Mouse (Mus musculus) myocyte (in vitro differentiated cells): ENCODE data around the gene Arl4a.

ENCODE experiments used
- CEBPB ChIP-seq: IDR thresholded peaks from 2 replicates; pipeline ENCODE4 v1.6.1; 2011; ENCODE audit warnings: mild to moderate bottlenecking, moderate library complexity; ENCODE audit not compliant: poor library complexity, insufficient read depth, severe bottlenecking
- E2F4 ChIP-seq: IDR thresholded peaks from one replicate; pipeline ENCODE4 v1.6.1; 2011; ENCODE audit warnings: mild to moderate bottlenecking, control low read depth, moderate library complexity; ENCODE audit not compliant: insufficient read depth
- MAX ChIP-seq: IDR thresholded peaks from one replicate; pipeline ENCODE4 v1.6.1; 2011; ENCODE audit warnings: low read depth, mild to moderate bottlenecking, control low read depth
- MYOD1 ChIP-seq, 3 experiments: IDR thresholded peaks; one replicate each; pipeline ENCODE4 v1.6.1; 2011; ENCODE audit warnings: control low read depth in 2 of 3, low read depth in 2 of 3, mild to moderate bottlenecking in 2 of 3, moderate library complexity in 1 of 3; ENCODE audit not compliant: insufficient read length in 2 of 3, control insufficient read depth in 1 of 3
- MYOG ChIP-seq, 3 experiments: IDR thresholded peaks; one replicate each; pipeline ENCODE4 v1.6.1; 2011; ENCODE audit warnings: control low read depth in 2 of 3, low read depth in 2 of 3, mild to moderate bottlenecking in 2 of 3; ENCODE audit not compliant: insufficient read length in 2 of 3, control insufficient read depth in 1 of 3, insufficient read depth in 1 of 3
- POLR2A ChIP-seq: IDR thresholded peaks from one replicate; pipeline ENCODE4 v1.6.1; 2011; ENCODE audit warnings: low read depth, mild to moderate bottlenecking, control low read depth, moderate library complexity; ENCODE audit not compliant: insufficient read length
- POLR2AphosphoS2 ChIP-seq: IDR thresholded peaks from one replicate; pipeline ENCODE4 v1.6.1; 2011; ENCODE audit warnings: low read depth, control low read depth; ENCODE audit not compliant: insufficient read length
- SRF ChIP-seq: IDR thresholded peaks from one replicate; pipeline ENCODE4 v1.6.1; 2011; ENCODE audit warnings: low read depth; ENCODE audit not compliant: control insufficient read depth, insufficient read length
- TCF12 ChIP-seq: IDR thresholded peaks from one replicate; pipeline ENCODE4 v1.6.1; 2011; ENCODE audit warnings: mild to moderate bottlenecking, control low read depth; ENCODE audit not compliant: poor library complexity, insufficient read depth, severe bottlenecking
- TCF3 ChIP-seq: IDR thresholded peaks from one replicate; pipeline ENCODE4 v1.6.1; 2011; ENCODE audit warnings: low read depth, control low read depth; ENCODE audit not compliant: insufficient read length
- USF1 ChIP-seq: IDR thresholded peaks from one replicate; pipeline ENCODE4 v1.6.1; 2011; ENCODE audit warnings: low read depth, mild to moderate bottlenecking, control low read depth, moderate library complexity

DNA sequence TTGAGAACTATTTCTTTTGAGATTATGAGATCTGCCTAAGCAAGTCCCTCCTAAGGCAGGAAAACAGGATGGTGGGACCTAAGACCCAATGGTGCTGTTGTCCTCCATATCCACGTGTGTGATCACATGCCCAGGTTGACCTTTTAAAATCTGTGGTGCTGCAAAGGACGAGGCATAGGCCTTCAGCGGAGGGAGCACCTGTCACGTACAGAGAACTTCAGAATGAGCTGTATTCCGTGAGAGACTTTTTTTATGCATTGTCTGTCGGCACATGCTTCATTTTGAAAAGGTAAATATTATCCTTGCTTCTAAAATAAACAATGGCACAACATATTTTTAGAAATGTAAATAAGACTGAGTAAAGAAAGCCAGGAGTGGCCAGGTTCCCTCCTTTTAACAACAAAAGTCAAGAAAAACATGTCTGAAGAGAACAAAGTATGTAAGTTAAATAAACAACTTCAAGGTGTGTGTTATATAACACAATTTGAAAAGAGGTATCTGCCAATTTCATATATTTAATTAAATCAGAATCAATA lies 45.0 kb downstream of the Arl4a start:
- no peak for TF ChIP-seq MAX
- TF ChIP-seq SRF = no peak
- no peak for TF ChIP-seq POLR2A
- TF ChIP-seq TCF12 = no peak
- TF ChIP-seq TCF3 = no peak
- TF ChIP-seq USF1 = no peak
- TF ChIP-seq MYOD1 (IDR thresholded peaks at IDR 0.05; ENCODE audit: control insufficient read depth in 1 of 3, insufficient read length in 2 of 3, low read depth in 2 of 3) = no peak
- no peak for TF ChIP-seq CEBPB
- TF ChIP-seq POLR2AphosphoS2 = no peak
- TF ChIP-seq E2F4 = no peak
- TF ChIP-seq MYOG (IDR thresholded peaks at IDR 0.05; ENCODE audit: control insufficient read depth in 1 of 3, insufficient read depth in 1 of 3, insufficient read length in 2 of 3, low read depth in 2 of 3) = no peak
